Mouse (Mus musculus): Measurements from ENCODE around the gene Mast4.

The Mast4 gene

DNA sequence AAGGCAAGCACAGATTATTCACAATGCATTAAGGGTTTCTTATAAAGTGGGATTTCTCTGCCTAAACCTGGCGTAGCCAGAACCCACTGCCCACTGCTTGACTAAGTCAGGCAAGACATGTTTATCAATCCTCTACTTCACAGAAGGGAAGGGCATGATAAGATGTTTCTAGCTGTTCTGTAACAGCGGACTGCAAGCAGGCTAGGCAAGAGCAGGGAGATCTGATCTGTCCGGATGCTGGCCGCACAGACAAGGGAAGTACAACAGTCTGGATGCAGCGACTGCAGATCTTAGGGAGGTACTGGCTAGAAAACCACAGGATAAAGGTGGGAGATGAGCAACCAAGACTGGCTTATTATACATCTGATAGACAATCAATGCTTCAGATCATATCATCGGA is 519.1 kb downstream of the Mast4 start:
- no peak for DNase-seq (ENCODE audit: low read depth, low spot score)

DNA sequence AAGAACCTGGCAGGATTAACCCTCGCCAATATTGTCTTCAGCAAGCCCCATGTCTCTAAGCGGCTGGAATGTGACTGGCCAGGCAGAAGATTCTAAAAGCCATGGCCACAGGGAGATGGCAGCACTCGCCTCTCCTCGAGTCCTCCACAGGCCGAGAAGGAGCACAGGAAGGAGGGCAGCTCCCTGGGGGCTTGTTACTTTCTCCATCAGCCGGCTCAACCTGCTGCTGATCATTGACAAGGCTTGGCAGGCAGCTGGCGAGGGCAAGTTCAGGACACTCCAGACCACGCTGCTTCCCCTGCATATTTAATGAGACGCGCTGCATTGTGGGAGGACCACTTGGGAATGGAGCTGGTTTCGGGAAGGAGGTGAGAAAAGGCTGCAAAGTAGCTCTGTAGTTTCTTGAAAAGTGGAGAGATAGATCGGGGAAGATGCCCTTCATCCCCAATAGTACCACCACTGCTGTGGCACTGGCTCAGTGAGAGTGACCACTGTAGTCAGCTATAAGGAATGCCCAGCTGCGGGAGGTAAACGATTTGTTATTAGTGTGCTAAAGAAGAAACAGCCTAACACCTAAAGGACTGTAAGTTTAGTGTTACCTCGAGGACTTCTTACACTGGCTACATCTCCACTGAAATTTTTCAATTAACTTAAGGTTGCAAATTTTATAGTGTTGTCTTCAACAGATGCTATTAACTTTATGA is 523.0 kb downstream of the Mast4 start:
- DNase-seq (ENCODE audit: low read depth, low spot score): no peak

DNA sequence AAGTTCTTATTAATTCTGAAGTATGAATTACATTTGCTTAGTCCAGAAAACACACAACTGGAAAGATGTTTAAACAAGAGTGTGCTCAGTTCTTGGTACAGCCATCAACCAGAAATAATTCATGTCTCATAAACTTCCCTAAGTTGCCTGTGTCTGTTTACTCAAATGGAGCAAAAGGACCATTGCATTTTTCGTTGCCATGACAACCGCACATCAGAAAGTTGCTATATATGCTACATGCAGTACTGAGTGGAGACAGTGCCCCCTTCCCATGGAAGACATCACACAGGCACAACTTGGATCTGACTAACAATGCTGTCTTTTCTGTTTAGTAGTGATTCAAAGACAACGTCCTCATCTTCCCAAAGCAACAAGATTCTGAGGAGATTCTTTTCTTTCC is 527.6 kb downstream of the Mast4 start:
- DNase-seq (ENCODE audit: low read depth, low spot score): no peak

DNA sequence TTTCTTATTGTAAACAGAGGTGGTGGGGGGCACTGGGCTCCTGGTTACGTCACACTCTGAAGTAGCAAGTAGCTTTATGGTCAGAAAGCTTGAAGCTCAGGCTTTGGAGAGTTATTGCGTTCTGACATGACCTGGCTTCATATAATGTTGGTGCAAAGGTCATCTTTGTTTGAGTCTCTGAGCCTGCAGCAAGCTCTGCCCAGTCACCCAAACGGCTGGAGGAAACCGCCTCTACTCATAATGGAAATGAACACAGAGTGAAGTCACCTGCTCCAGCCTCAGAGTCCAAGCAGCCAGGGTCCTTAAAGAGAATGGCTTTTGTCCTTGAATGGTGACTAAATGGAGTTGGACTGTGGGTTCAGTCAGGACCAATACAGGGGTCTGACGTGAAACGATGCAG is 529.1 kb downstream of the Mast4 start:
- DNase-seq (ENCODE audit: low read depth, low spot score): no peak

DNA sequence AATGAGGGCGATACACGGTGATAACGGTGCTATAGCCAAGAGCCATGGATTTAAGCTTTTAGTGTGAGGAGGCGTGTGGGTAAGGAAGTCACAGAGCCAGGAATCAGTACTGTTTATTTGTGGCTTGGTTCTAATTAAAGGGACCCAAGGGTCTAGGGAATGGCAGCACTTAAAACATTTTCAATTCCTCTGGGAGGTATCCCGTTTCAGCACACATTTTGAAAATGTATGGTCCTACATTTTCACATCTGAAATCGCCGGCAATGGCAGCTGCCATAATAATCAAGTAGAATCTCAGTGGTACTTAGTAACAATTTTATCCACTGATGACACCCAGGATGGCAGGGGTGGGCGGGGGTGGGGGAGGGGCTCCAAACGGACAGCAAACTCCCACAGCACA is 531.1 kb downstream of the Mast4 start:
- DNase-seq (ENCODE audit: low read depth, low spot score): no peak

DNA sequence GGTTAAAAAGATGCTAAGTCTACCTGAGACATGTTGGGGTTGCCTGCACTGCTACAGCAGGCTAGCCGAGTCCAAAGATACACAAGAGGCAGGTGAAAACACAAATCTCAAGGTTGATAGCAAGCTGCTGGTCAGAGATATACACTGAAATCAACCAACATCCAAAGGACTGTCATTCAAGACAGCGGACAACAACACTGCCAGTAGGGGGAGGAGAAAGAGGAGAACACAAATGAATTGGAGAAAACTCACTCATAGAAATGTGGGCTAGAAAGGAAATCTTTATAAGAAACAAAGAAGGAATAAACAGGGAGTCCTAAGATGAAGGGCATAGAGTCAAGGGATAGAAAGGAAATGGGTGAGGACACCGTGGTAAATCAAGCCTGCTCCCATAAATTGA is 542.1 kb downstream of the Mast4 start:
- no peak for DNase-seq (ENCODE audit: low read depth, low spot score)

DNA sequence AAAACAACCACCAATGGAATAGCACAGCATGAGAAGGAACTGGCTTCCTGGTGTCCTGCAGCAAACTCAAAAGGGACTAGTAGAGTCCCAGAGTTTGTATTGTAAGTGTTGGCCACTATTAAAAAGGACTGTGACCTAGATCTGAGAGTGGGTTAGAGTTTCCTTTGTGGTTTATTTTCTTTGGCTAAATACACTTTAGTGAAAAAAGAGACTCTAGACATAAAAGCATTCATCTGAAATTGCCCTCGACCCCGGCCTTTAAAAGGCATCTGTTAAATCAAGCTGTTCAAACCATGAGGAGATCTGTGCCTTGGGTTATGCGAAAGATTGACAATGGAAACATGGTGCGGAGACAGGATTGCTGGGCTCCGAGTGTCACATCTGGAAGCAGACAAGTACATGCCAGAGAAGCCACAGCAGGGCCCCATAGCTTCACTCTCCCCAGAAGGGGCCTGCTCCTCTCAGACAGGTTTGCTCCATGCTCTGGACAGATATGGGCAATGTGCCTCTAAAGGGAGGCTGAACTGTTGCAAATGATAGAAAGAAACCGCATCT is 543.6 kb downstream of the Mast4 start:
- no peak for DNase-seq (ENCODE audit: low read depth, low spot score)

DNA sequence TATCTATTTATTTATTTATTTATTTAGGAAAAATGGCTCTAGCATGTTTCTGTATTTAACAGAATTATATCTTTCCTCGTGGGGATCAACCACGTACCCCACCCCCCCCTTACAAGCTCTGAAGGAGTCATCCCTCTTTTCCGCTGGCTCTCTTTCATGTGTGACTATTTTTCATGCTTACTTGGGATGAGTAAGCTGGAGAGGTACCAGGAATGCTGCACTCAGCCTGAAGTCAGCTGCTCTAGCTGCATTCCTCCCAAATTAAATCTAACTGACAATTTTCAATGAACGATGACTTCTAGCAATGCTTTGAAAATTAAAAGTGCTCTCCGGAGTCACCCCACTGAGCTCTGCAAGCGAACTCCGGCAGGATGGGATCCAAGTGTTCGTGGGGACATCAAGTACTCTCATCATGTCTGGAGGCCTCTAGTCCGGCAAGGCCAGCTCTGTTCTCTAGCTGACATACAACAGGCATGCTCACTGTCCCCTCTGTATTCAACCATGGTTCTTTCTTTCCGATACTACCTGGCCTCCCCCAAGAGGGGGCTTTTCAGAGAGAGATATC is 547.5 kb downstream of the Mast4 start:
- no peak for DNase-seq (ENCODE audit: low read depth, low spot score)

DNA sequence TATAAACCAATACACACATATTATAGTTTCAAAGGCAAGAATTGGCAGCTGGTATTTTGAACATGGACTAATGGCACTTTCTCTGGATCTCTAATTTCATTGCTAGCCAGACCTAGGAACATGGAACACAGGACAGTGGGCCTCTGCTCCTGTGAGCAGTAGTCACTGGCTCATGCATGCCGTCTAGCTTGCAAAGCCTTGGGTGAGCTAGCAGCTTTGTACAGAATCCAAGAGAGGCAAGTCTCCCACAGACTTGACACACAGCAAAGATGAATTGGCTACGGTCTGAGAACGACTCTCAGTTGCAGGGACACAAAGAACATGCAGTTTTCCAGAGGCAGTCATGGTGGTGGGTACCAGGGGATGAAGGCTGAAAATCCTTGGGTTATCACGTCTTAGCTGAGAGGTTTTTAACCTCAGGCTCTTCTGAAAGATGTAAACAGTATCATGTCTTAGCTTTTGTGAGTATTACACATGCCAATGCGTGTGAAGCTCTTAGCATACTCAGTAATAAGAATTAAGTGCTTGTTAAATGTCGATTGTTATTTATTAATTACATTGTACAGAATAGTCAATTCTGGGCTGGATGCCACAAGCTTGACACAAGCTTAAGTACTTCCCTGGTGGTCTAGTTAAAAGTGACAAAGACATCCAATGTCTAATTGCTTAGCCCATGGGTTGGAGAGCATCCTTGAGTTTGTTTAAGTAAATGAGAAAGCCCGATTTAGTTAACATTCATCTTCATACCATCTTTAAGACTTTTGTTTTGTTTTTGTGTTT is 550.6 kb downstream of the Mast4 start:
- no peak for DNase-seq (ENCODE audit: low read depth, low spot score)

DNA sequence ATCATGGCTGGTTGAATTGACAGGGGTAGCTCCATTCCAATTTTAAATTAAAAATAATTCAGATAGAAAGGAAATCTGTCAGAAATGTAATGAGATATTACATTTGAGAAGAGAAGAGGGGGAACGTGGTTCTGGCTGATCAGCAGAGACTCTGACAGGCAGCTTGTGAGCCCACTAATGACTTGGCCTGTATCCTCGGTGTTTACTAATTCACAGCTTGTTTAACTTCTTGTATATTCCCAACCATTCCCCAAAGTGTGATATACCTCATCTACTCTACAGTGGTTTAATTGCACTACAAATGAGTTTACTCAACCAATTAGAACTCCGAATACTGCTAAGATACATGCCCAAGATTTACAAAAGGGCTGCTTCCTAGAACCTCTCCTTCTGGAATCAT is 555.0 kb downstream of the Mast4 start:
- DNase-seq (ENCODE audit: low read depth, low spot score): no peak

DNA sequence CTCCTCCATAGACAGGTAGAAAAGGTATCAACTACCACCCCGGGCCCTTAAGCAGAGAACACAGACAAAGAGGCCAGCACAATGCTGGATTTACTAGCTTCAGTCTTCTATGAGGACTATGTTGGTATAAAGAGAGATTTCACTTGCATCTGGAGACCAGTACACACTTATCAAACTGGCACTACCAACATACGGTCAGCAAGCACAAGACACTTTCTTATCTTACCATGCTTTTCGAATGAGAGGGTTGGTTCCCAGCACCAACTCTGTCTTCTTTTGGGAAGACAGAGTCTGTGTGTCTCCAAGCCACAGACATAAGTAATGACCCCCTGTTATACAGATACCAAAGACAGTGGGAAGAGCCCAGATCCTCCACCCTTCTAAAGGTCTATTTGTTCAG is 555.4 kb downstream of the Mast4 start:
- no peak for DNase-seq (ENCODE audit: low read depth, low spot score)

DNA sequence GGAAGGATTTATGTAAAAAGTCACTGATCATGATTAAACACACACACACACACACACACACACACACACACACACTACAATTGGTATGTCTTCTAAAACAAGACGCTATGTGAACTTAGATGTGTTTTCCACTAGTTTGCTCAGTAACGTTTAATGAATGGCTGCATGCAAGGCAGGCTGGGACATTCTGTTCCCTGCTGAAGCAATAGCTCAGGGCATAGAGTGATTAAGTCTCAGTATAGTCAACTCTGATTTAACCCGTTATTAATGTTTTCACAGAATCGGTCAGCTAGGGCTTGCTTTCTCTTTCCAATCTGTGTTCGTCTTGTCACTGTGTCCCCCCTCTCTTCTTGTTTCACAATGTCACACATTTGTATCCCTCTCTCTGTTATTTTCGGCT is 558.8 kb downstream of the Mast4 start:
- DNase-seq (ENCODE audit: low read depth, low spot score): no peak

DNA sequence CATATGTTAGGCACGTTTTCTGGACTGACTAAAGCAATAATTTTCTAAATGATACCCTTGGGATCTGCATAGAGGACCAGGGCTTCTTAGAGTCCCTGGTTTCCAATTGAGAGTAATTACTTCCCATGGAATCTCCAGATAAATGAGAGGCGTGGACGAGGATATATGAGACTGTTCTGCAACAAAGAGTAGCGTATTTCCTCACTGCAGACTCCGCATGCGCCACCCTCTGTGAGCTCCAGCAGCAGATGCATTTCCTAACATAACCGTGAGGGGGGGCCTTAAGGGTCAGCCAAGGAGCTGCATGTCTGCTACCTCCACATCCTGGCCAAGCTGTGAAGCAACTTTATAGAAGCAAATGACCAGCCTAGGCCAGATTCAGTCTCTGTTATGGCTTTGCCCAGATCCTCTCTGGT is 559.5 kb downstream of the Mast4 start:
- DNase-seq (ENCODE audit: low read depth, low spot score): no peak

DNA sequence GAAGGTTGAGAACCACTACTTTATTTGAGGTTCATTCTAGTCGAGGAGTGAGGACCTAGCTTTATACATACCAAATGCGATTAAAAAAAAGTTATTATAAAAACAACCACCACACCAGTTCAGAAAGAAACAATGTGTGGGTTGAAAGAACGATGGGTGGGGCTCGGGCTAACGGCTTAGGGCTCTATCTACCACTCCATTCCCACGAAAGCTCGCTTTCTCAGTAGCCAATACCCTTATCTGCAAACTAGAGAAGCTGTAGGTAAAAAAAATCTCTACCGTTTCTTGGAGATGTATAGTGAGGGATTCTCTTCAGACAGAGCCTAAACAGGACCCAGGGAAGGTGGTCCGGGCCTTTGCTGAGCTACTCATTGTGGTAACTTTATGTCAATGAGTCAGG is 561.1 kb downstream of the Mast4 start:
- no peak for DNase-seq (ENCODE audit: low read depth, low spot score)

DNA sequence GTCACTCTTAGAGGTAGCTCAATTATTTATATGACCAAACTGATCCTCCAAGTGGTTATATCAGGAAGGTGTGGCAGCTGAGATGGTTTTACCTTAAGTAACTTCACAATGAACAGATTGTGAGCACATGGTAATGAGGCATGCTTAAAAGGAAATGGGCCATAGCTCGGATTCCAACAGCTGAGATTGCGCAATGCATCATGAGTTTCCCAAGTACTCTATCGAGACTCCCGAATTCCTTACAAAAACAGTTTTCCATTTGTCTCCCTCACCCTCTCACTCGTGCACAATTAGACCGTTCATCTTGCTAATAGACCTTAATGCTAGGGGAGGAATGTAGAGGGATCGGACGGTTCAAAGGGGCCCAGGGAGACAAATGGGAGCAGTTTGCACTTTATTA is 564.1 kb downstream of the Mast4 start:
- DNase-seq (ENCODE audit: low read depth, low spot score): no peak

DNA sequence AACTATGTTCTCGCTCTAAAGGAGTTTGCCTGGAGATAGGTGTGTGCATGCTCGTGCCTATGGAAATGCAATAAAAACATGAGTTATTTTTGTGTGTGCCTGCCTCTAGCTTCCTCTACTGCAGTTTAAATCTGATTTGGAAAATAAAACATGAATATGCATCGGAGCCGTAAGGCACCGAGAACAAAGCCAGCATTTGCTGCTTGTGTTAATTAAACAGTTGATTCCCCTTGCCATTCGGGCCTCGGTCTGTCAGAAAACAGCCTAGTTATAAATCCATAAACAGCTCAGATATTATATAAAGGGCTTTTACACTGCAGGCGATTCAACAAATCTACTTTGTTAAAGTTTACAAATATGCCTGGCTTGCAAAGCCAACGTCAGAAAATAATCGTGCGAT is 565.8 kb downstream of the Mast4 start:
- no peak for DNase-seq (ENCODE audit: low read depth, low spot score)

DNA sequence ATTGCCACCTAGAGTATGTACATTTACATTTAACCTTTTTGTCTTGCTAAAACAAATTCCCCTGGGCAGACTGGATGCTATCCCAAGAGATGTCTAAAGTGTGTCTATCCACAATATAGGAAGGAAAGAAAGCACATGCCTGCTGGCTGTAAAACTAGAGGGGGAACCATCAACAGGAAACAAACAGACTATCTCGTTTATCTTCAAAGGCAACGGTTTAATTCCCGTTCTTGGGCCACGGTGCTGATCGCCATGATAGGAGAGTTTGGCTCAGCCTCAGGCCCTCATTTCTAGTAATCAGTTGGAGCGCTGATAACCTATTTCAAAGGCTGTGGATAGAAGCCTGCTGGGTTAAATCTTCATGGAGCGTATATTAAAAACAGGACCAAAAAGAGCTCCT is 567.2 kb downstream of the Mast4 start:
- no peak for DNase-seq (ENCODE audit: low read depth, low spot score)

DNA sequence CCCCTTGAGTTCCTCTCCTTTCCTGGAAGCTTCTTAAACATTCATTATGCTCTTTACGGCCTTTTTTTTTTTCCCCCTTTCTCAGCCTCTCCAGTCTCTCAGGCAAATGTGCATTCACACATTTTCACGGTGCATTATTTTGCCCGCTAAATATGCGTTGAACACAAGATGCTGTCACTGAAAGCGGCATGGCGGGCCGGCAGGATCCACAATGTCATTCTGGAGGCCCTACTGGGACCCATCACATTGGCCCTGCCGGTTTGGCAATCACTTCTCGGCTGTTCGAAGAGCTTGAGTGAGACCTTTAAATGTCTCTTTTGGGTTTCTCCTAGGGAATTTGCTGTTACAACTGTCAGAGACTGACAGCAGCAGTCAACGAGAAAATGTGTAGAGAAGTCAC is 569.1 kb downstream of the Mast4 start:
- DNase-seq (ENCODE audit: low read depth, low spot score): no peak

DNA sequence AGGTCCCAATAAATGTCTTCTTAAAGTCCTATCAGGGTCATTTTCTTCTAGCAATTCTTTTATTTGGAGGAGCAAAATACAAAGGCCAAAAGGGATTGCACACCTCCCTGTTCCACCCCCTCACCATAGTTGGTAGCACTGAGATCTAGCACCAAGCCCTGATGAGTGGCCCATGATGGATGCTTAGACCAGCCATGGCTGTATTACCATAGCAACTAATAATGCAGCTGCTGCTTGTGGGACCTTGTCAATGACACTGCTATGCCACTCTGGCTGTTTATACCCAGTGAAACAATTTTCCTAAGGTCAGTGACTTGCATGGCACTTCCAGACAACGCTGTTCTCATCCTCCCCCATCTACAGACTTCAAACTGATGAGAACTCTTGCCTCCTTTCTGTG is 570.1 kb downstream of the Mast4 start:
- no peak for DNase-seq (ENCODE audit: low read depth, low spot score)

DNA sequence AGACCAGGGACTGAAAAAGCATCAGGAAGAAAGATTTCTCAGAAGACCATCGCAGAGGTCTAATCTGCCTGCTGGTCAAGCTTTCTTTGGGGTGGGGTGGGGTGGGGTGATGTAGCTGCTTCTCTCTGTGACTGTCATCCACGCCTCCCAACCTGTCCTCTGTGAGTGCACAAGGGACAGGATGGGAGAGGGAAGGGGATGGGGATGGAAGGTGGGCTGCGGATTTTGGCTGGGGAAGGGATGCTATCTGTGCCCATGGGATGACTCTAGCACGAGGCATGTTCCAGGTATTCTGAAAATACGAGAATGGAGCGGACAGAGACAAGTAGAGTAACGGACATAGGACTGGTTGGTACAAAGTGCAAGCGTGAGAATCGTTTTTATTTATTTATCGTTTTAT is 572.1 kb downstream of the Mast4 start:
- no peak for DNase-seq (ENCODE audit: low read depth, low spot score)

DNA sequence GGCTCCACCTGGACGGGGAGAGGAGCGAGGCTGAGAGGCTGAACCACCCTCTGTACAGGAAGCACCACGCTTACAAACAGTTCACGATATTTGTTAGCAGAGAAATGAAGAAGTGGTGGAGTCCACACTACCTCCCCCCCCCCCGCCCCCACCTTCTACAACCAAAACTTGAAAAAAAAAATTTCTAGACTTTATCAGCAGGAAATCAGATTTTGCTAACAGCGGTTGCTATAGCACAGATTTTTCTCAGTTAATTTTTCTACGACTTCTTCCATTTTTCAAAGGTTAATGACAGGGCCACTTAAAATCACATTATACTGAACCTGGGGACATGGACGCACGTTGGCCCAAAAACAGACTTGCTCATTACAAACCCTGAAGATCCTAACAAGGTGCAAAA is 572.9 kb downstream of the Mast4 start:
- DNase-seq (ENCODE audit: low read depth, low spot score): no peak

DNA sequence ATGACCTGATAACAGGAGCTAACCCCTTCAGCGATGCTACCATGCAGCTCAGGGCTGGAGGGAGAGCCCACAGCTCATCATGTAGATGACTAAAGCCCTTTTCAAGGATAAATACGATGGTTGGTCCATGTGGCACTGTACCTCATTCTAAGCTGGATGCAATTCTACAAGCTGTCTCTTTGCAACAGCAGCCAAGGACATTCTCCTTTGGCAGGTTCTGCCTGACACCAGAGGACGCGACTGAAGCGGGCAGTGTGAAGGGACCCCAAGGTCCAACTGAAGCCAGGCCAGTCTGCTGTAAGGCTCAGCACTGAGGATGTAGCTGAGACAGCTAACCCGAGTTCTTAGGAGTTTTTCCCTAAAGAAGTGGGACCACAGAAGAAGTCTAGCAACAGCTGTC is 576.3 kb downstream of the Mast4 start:
- DNase-seq (ENCODE audit: low read depth, low spot score): no peak

DNA sequence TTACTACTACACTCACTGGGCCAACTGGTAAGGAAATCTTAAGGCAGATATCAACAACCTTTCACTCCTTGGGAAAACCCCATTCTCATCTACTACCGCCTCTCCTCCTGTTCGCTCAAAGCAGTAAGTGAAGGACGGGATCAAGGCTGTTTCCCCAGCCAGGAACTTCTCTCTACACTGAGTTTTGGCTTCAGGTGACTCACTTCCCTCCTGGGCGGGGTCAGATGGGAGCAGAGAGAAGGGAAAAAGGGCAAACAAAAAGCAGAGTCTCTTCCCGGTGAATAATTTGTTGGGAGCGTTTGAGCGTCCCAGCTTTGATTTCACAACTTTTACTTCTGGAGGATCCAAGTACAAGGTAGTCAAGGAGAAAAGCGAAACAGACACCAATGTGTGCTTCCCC is 578.2 kb downstream of the Mast4 start:
- DNase-seq (ENCODE audit: low read depth, low spot score): no peak
